Mouse (Mus musculus): Measurements from ENCODE around the gene Nfib. TPM values are rescaled to one million over a fixed set of nuclear protein-coding genes. Genes with fewer than 3 reads are reported as not detected.

Nfib gene
- total and polyA plus RNA-seq, 3 experiments = 0.04 to 0.11 (median 0.09) TPM

Other genes starting within 250 kb of the Nfib start
- gene Zdhhc21, start 154.2 kb upstream of the Nfib start, total RNA-seq (2012; rRNA removed) = 8.3 and 10.3 TPM in 2 replicates
- 14.0 and 15.0 TPM in 2 replicates for gene Zdhhc21, start 154.2 kb upstream of the Nfib start, total RNA-seq (2014; rRNA removed)
- 13.7 and 16.1 TPM in 2 replicates for gene Zdhhc21, start 154.2 kb upstream of the Nfib start, polyA plus RNA-seq (2012; ENCODE audit: insufficient read length, low read depth)
- gene Cer1, start 179.4 kb upstream of the Nfib start, total RNA-seq (2012; rRNA removed) = not detected in 2 replicates
- gene Cer1, start 179.4 kb upstream of the Nfib start, total RNA-seq (2014; rRNA removed) = not detected in 2 replicates
- not detected in 2 replicates for gene Cer1, start 179.4 kb upstream of the Nfib start, polyA plus RNA-seq (2012; ENCODE audit: insufficient read length, low read depth)

All from CH12.LX (cell line).